Mouse (Mus musculus) embryonic fibroblast, embryonic 13.5 days (primary cell): ENCODE measurements around the gene Ear1. TPM values are rescaled to one million over a fixed set of nuclear protein-coding genes. Genes with fewer than 3 reads are reported as not detected.
"Not testable (repeated sequence)": the region's sequence is repeated elsewhere in the genome, so short reads cannot be mapped to it uniquely, and the experiment has no call there.

Experiments used
- H3K27ac ChIP-seq: 2 replicates; pipeline ENCODE4 v1.5.1; 2012; ENCODE audit warnings: low read length, control low read depth, inconsistent platforms; ENCODE audit not compliant: insufficient read depth
- H3K4me1 ChIP-seq: 2 replicates; pipeline ENCODE4 v1.6.1; 2011; ENCODE audit warnings: low read length; ENCODE audit not compliant: control insufficient read depth, insufficient read depth
- H3K4me3 ChIP-seq: 2 replicates; pipeline ENCODE4 v1.5.1; 2011; ENCODE audit warnings: mild to moderate bottlenecking, control low read depth, low read length; ENCODE audit not compliant: insufficient read depth
- CTCF ChIP-seq: IDR thresholded peaks from 2 replicates; pipeline ENCODE4 v1.5.1; 2011; ENCODE audit warnings: mild to moderate bottlenecking, control low read depth, low read length, moderate library complexity, borderline replicate concordance; ENCODE audit not compliant: insufficient read depth
- POLR2A ChIP-seq: IDR thresholded peaks from 2 replicates; pipeline ENCODE4 v1.6.1; 2011; ENCODE audit warnings: low read depth, mild to moderate bottlenecking, control low read depth, low read length, moderate library complexity
- polyA plus RNA-seq: library from polyadenylated mRNA; stranded (reverse); fragments of >200 nt; gene quantifications from 2 replicates; pipeline ENCODE4 v1.2.4, GENCODE M21; 2011; ENCODE audit warnings: low read depth; ENCODE audit not compliant: missing spikeins, insufficient read length

Ear1 gene
- polyA plus RNA-seq, 1 experiment: not detected

GRCm38 (mm10) chr14:43830385-43830784 lies 44.9 kb downstream of the Ear1 start:
- not testable (repeated sequence) for H3K4me1 ChIP-seq, H3K4me3 ChIP-seq, H3K27ac ChIP-seq

GRCm38 (mm10) chr14:43824176-43824575 lies 51.1 kb downstream of the Ear1 start:
- H3K4me1 ChIP-seq, H3K27ac ChIP-seq, H3K4me3 ChIP-seq: not testable (repeated sequence)

GRCm38 (mm10) chr14:43821869-43822268 lies 53.4 kb downstream of the Ear1 start:
- H3K4me3 ChIP-seq, H3K27ac ChIP-seq, H3K4me1 ChIP-seq: not testable (repeated sequence)

- TF ChIP-seq CTCF: peak; percentile 60; the same call in 1 of the 2 replicates
- H3K4me1 ChIP-seq, H3K27ac ChIP-seq, H3K4me3 ChIP-seq: not testable (repeated sequence)
These were observed 62.9 kb downstream of the Ear1 start for GRCm38 (mm10) chr14:43812458-43812857.

- not testable (repeated sequence) for H3K27ac ChIP-seq
These were observed 67.2 kb downstream of the Ear1 start for GRCm38 (mm10) chr14:43808142-43808541.

GRCm38 (mm10) chr14:43804435-43804834 lies 70.9 kb downstream of the Ear1 start:
- not testable (repeated sequence) for H3K27ac ChIP-seq, H3K4me1 ChIP-seq, H3K4me3 ChIP-seq

More at GRCm38 (mm10) chr14:43808142-43808541, 67.2 kb downstream of the Ear1 start:
- not testable (repeated sequence) for H3K4me1 ChIP-seq, H3K4me3 ChIP-seq

- H3K4me1 ChIP-seq, H3K27ac ChIP-seq, H3K4me3 ChIP-seq: not testable (repeated sequence)
These were observed 78.3 kb downstream of the Ear1 start for GRCm38 (mm10) chr14:43796905-43797470.

GRCm38 (mm10) chr14:43796069-43796904 lies 79.0 kb downstream of the Ear1 start:
- TF ChIP-seq CTCF (no peak), POLR2A (no peak)
- Histone ChIP-seq H3K4me3 (no peak overlapping the region), H3K27ac (no peak overlapping the region), H3K4me1 (no peaks in the 10 kb centered on the region)

GRCm38 (mm10) chr14:43793811-43794210 lies 81.5 kb downstream of the Ear1 start:
- H3K4me1 ChIP-seq, H3K27ac ChIP-seq, H3K4me3 ChIP-seq: not testable (repeated sequence)

- not testable (repeated sequence) for H3K27ac ChIP-seq, H3K4me1 ChIP-seq, H3K4me3 ChIP-seq
These were observed 90.7 kb downstream of the Ear1 start, which contains the start of gene Gm8180 for GRCm38 (mm10) chr14:43784645-43785044. Gene Gm8180 (minus strand): TSS chr14:43784745.

Other genes starting within 250 kb of the Ear1 start
- not detected in 2 replicates for gene Gm8165, start 198.3 kb downstream of the Ear1 start, polyA plus RNA-seq
- 4.2 and 8.1 TPM in 2 replicates for gene Gm7324, start 177.7 kb downstream of the Ear1 start, polyA plus RNA-seq
- gene Gm16506, start 148.0 kb downstream of the Ear1 start, polyA plus RNA-seq: not detected in 2 replicates
- gene Gm6526, start 127.7 kb downstream of the Ear1 start, polyA plus RNA-seq: not detected in 2 replicates
- gene Gm8180, start 90.8 kb downstream of the Ear1 start, polyA plus RNA-seq: not detected in 2 replicates
- not detected in 2 replicates for gene Ear10, start 48.0 kb upstream of the Ear1 start, polyA plus RNA-seq
- 2.7 and 3.4 TPM in 2 replicates for gene Gm8113, start 49.9 kb upstream of the Ear1 start, polyA plus RNA-seq
- gene Ang5, start 81.6 kb upstream of the Ear1 start, polyA plus RNA-seq: not detected in 2 replicates
- gene Ang6, start 126.8 kb upstream of the Ear1 start, polyA plus RNA-seq: not detected in 2 replicates
- not detected in 2 replicates for gene Ear2, start 227.1 kb upstream of the Ear1 start, polyA plus RNA-seq
- not detected in 2 replicates for gene Gm3327, start 248.3 kb upstream of the Ear1 start, polyA plus RNA-seq